Mouse (Mus musculus) thymus, postnatal 25 days (tissue): ENCODE measurements at regions not wholly inside any gene's neighbourhood (a gene's known extent, or its start where the extent isn't known, plus 50 kb on each side); places are given as distances from the start of the nearest gene placed in this dataset.

ENCODE experiments used
- DNase-seq: peaks from one replicate; pipeline ENCODE4 v3.0.0; 2022

DNA sequence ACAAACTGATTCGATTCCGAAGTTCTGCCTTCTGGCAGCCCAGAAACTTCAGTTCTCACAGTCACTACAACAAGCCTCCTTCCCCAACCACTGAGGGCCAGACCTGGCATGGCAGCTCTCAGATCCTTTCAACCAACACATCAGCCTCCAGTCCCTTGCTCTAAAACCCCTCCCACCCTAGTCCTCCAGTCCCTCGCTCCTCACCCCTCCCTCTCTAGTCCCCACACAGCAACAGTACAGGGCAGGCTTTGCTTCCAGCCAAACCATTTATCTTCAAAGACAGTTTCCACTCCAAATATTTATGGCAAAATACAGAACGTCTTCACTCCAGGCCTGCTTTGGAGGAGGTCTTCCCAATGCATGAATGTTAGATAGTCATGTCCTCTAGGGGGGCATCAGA, 147.9 kb downstream of the Bcl11b start:
- DNase-seq = no peak

DNA sequence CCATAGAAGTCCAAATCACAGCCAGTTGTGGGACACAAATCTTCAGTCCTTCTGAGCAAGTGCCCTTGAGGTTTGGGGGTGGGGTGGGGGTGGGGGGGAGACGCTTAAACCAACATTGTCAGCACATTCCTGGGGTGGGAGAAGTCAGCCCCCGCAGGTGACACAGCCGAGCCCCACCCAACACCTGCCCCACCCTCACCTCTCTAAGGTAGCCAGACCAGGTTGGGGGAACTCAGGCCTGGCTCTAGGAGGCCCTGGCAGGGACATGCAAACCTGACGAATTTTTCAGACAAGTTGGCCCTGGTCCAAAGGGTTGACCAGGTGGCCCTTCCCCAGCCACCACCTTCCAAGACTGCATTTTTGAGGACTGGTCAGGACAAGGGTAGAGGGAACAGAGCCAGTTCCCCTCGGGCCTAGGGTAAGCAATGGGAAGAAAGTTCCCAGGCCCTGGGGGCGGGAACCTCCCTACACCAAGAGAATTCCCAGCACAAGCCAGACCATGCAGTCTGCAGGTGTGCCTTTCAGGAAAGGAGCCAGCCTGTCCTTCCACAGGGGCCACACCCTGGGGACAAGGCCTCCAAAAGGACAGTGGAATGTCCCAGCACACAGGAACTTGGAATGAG, 146.9 kb downstream of the Bcl11b start:
- DNase-seq = no peak

- no peak for DNase-seq
Measured at GRCm38 (mm10) chr12:107858536-107859280, 144.7 kb downstream of the Bcl11b start.

DNA sequence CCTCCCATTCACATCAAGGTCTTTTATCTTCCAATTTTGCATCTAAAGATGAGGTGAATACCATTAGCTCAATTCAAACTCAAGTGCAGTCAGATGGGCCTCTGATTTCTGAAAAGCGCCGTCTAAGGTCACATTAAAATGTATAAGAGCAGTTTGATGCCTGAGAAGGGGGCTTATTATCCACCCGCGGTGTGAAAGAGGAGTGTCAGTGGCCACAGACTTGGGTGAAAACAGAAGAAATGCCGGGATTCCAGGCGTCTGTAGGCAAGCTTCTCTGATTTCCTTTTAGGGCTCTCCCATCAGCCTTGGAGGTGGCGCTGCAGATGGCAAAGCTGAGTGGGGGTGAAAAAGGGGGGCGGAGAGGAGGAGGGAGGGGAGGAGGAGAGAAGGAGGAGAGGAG, 143.7 kb downstream of the Bcl11b start:
- DNase-seq = no peak

- DNase-seq = no peak
Measured at GRCm38 (mm10) chr12:107860358-107860757, 143.0 kb downstream of the Bcl11b start.
